Mouse (Mus musculus): ENCODE results near the gene Lrp6. TPM values are rescaled to one million over a fixed set of nuclear protein-coding genes. Genes with fewer than 3 reads are reported as not detected.

The Lrp6 gene
- polyA plus RNA-seq, 1 experiment from 2014 or later, result 32.8 TPM

DNA sequence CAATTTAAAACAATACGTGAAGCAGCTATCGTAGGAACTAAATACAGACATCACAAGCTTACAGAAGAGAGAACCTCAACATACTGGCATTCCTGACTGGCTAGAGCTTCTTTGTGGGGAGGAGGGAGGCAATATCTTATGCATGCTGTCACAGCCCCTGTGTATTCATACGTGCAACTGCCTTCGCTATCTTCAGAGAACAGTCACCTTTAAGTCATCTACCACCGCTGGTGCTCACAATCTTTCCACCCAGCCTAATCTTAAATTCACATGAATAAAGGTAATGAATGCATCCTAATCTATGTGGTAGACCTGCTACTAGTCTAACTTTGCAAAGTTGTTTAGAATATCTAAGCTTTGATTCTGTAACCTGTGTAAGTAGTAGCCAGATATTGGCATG lies 40.5 kb downstream of the Lrp6 start:
- H3K4me1 ChIP-seq (ENCODE audit: control insufficient read depth, insufficient read depth, low read length), result peaks cover 18% of the 10 kb centered on the region
- H3K9ac ChIP-seq (ENCODE audit: low read length), result no peak overlapping the region
- H3K4me3 ChIP-seq (ENCODE audit: low read depth, low read length), result no peak overlapping the region
- no peaks in the 10 kb centered on the region for H3K36me3 ChIP-seq (ENCODE audit: control insufficient read depth, insufficient read depth, low read length)
- DNase-seq (ENCODE audit: low spot score), result no peak
- no peaks in the 10 kb centered on the region; the same call in 1 of the 2 replicates for H3K9me3 ChIP-seq (ENCODE audit: control insufficient read depth, low read length)
- no peak for ATAC-seq (ENCODE audit: insufficient number of reproducible peaks, low FRiP score, low TSS enrichment, low read depth)
- no peak overlapping the region for H3K4me2 ChIP-seq (ENCODE audit: low read depth, severe bottlenecking)
- WGBS, result 98% methylated on average over 5 of the region's 5 CpGs
- no peaks in the 10 kb centered on the region for H3K27me3 ChIP-seq (ENCODE audit: control insufficient read depth, insufficient read depth, low read length)
- H3K27ac ChIP-seq (replicated peaks; ENCODE audit: low read depth, low read length), result no peak overlapping the region

DNA sequence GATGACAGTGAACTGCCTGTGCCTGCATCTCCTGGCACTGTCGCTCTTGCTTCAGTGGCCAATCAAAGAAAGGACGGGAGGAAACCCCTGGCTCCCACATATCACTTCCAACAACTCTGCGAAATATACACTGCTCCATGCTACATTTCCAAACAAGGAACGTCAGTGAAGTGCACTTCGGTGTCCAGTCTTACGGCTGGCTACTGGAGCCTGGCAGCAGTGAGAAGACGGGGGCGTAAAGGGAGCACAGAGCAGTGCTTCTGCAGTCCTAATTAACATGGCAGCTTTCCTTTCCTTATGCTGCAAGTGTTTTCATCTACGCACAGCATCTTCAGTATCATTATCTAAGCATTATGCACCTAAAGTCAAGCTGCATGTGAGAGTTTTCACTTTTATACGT lies 45.4 kb downstream of the Lrp6 start:
- no peak overlapping the region for H3K9ac ChIP-seq (ENCODE audit: low read length)
- 81% methylated on average over 10 of the region's 10 CpGs for WGBS
- ATAC-seq (ENCODE audit: insufficient number of reproducible peaks, low FRiP score, low TSS enrichment, low read depth) (no peak), DNase-seq (ENCODE audit: low spot score) (no peak)
- H3K27ac ChIP-seq (replicated peaks; ENCODE audit: low read depth, low read length), result no peak overlapping the region
- H3K36me3 ChIP-seq (ENCODE audit: control insufficient read depth, insufficient read depth, low read length), result 0 out of 2 replicates have a peak, but pooled peaks cover 5% of the 10 kb centered on the region
- H3K4me3 ChIP-seq (ENCODE audit: low read depth, low read length), result no peak overlapping the region
- H3K4me2 ChIP-seq (ENCODE audit: low read depth, severe bottlenecking), result no peak overlapping the region
- peaks cover 9% of the 10 kb centered on the region for H3K4me1 ChIP-seq (ENCODE audit: control insufficient read depth, insufficient read depth, low read length)
- no peaks in the 10 kb centered on the region for H3K9me3 ChIP-seq (ENCODE audit: control insufficient read depth, low read length)
- no peaks in the 10 kb centered on the region for H3K27me3 ChIP-seq (ENCODE audit: control insufficient read depth, insufficient read depth, low read length)

DNA sequence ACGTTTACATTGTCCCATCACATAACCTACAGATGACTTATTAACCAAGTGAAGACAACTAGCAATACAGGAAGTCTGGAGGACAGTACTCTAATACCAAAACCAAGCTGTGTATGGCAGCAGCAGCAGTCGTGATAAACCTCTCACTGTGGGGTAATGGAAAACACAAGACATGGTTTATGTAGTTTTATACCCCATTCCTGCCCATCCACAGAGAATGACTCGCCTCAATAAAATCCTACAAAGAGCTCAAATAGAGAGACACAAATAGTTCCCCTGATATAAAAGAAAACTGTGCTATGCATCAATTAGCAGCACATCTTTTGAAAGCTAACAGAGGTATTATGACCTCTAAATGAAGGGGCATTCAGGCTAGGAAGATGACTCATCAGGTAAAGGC lies 45.9 kb downstream of the Lrp6 start:
- ATAC-seq (ENCODE audit: insufficient number of reproducible peaks, low FRiP score, low TSS enrichment, low read depth) (no peak), DNase-seq (ENCODE audit: low spot score) (no peak)
- Histone ChIP-seq H3K4me3 (ENCODE audit: low read depth, low read length) (no peak overlapping the region), H3K27me3 (ENCODE audit: control insufficient read depth, insufficient read depth, low read length) (no peaks in the 10 kb centered on the region), H3K9me3 (ENCODE audit: control insufficient read depth, low read length) (no peaks in the 10 kb centered on the region), H3K9ac (ENCODE audit: low read length) (no peak overlapping the region), H3K4me1 (ENCODE audit: control insufficient read depth, insufficient read depth, low read length) (peaks cover 14% of the 10 kb centered on the region), H3K27ac (replicated peaks; ENCODE audit: low read depth, low read length) (no peak overlapping the region), H3K36me3 (ENCODE audit: control insufficient read depth, insufficient read depth, low read length) (0 out of 2 replicates have a peak, but pooled peaks cover 5% of the 10 kb centered on the region), H3K4me2 (ENCODE audit: low read depth, severe bottlenecking) (no peak overlapping the region)
- 66% methylated on average over 3 of the region's 3 CpGs for WGBS

DNA sequence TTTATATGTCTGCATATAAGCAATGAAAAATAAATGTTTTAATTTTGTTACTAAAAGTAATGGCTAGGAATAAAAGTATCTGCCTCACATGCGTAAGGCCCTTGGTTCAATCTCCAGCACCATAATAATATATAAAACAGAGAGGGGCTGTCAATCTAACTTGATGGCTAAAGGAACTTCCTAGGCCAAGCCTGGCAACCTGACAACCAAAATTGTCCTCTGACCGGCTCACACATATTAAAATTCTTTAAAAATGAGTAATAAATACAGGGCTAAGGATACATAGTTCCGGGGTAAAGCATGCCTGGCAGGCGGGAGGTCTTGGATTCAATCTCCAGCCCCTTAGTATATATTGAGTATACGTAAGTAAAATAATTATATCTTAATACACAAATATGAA lies 48.3 kb downstream of the Lrp6 start:
- Histone ChIP-seq H3K4me3 (ENCODE audit: low read depth, low read length) (no peak overlapping the region), H3K4me1 (ENCODE audit: control insufficient read depth, insufficient read depth, low read length) (peaks cover 19% of the 10 kb centered on the region), H3K9ac (ENCODE audit: low read length) (no peak overlapping the region), H3K4me2 (ENCODE audit: low read depth, severe bottlenecking) (no peak overlapping the region), H3K36me3 (ENCODE audit: control insufficient read depth, insufficient read depth, low read length) (0 out of 2 replicates have a peak, but pooled peaks cover 5% of the 10 kb centered on the region), H3K27ac (replicated peaks; ENCODE audit: low read depth, low read length) (no peak overlapping the region), H3K9me3 (ENCODE audit: control insufficient read depth, low read length) (no peaks in the 10 kb centered on the region), H3K27me3 (ENCODE audit: control insufficient read depth, insufficient read depth, low read length) (no peaks in the 10 kb centered on the region)
- WGBS, result 93% methylated on average over 5 of the region's 5 CpGs
- DNase-seq (ENCODE audit: low spot score), result peak; percentile 4
- ATAC-seq (ENCODE audit: insufficient number of reproducible peaks, low FRiP score, low TSS enrichment, low read depth), result no peak

- no peak for ATAC-seq (ENCODE audit: insufficient number of reproducible peaks, low FRiP score, low TSS enrichment, low read depth)
- 63% methylated on average over 4 of the region's 4 CpGs for WGBS
Measured at GRCm38 (mm10) chr6:134517141-134517540, 49.6 kb downstream of the Lrp6 start.

DNA sequence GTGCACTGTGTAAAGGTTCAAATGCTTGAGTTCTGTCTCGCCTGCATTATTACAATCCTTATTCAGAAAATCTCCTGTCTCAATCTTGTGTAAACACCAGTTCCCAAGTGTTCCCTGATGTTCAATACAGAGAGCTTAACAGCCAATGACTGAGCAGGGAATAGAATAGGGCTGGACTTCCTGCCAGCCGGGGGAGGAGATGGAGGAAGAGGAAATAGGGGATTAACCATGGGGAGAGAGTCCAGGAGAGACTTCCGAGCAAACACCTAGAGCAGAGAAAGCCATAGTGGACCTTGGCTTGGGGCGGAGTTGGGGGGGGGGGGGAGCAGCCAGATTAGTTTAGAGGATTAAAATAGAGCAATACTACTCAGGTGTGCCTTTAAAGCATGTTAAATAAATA lies 51.3 kb downstream of the Lrp6 start:
- H3K27ac ChIP-seq (replicated peaks; ENCODE audit: low read depth, low read length), result 0 out of 2 replicates have a peak overlapping the region, but pooled peaks have one; percentile 14
- H3K9me3 ChIP-seq (ENCODE audit: control insufficient read depth, low read length), result no peaks in the 10 kb centered on the region
- no peaks in the 10 kb centered on the region for H3K27me3 ChIP-seq (ENCODE audit: control insufficient read depth, insufficient read depth, low read length)
- DNase-seq (ENCODE audit: low spot score), result no peak
- 0 out of 2 replicates have a peak, but pooled peaks cover 5% of the 10 kb centered on the region for H3K36me3 ChIP-seq (ENCODE audit: control insufficient read depth, insufficient read depth, low read length)
- H3K4me3 ChIP-seq (ENCODE audit: low read depth, low read length), result no peak overlapping the region
- H3K4me1 ChIP-seq (ENCODE audit: control insufficient read depth, insufficient read depth, low read length), result peaks cover 27% of the 10 kb centered on the region
- WGBS, result 60% methylated on average over 4 of the region's 4 CpGs
- H3K9ac ChIP-seq (ENCODE audit: low read length), result no peak overlapping the region
- no peak for ATAC-seq (ENCODE audit: insufficient number of reproducible peaks, low FRiP score, low TSS enrichment, low read depth)
- no peak overlapping the region for H3K4me2 ChIP-seq (ENCODE audit: low read depth, severe bottlenecking)

More at GRCm38 (mm10) chr6:134517141-134517540, 49.6 kb downstream of the Lrp6 start:
- Histone ChIP-seq H3K36me3 (ENCODE audit: control insufficient read depth, insufficient read depth, low read length) (0 out of 2 replicates have a peak, but pooled peaks cover 5% of the 10 kb centered on the region), H3K4me2 (ENCODE audit: low read depth, severe bottlenecking) (no peak overlapping the region), H3K9ac (ENCODE audit: low read length) (no peak overlapping the region), H3K4me1 (ENCODE audit: control insufficient read depth, insufficient read depth, low read length) (peaks cover 19% of the 10 kb centered on the region), H3K27ac (replicated peaks; ENCODE audit: low read depth, low read length) (no peak overlapping the region), H3K27me3 (ENCODE audit: control insufficient read depth, insufficient read depth, low read length) (no peaks in the 10 kb centered on the region), H3K9me3 (ENCODE audit: control insufficient read depth, low read length) (no peaks in the 10 kb centered on the region), H3K4me3 (ENCODE audit: low read depth, low read length) (no peak overlapping the region)
- peak; percentile 18 for DNase-seq (ENCODE audit: low spot score)

GRCm38 (mm10) chr6:134513896-134514510 lies 52.8 kb downstream of the Lrp6 start:
- H3K36me3 ChIP-seq (ENCODE audit: control insufficient read depth, insufficient read depth, low read length), result no peaks in the 10 kb centered on the region
- no peaks in the 10 kb centered on the region for H3K27me3 ChIP-seq (ENCODE audit: control insufficient read depth, insufficient read depth, low read length)
- no peak overlapping the region for H3K27ac ChIP-seq (replicated peaks; ENCODE audit: low read depth, low read length)
- H3K4me1 ChIP-seq (ENCODE audit: control insufficient read depth, insufficient read depth, low read length), result peaks cover 27% of the 10 kb centered on the region
- ATAC-seq (ENCODE audit: insufficient number of reproducible peaks, low FRiP score, low TSS enrichment, low read depth) (no peak), DNase-seq (ENCODE audit: low spot score) (no peak)
- no peaks in the 10 kb centered on the region for H3K9me3 ChIP-seq (ENCODE audit: control insufficient read depth, low read length)
- no peak overlapping the region for H3K4me3 ChIP-seq (ENCODE audit: low read depth, low read length)
- no peak overlapping the region for H3K4me2 ChIP-seq (ENCODE audit: low read depth, severe bottlenecking)
- H3K9ac ChIP-seq (ENCODE audit: low read length), result no peak overlapping the region
- 90% methylated on average over 3 of the region's 3 CpGs for WGBS

GRCm38 (mm10) chr6:134513011-134513410 lies 53.8 kb downstream of the Lrp6 start:
- H3K9me3 ChIP-seq (ENCODE audit: control insufficient read depth, low read length), result no peaks in the 10 kb centered on the region
- no peaks in the 10 kb centered on the region for H3K36me3 ChIP-seq (ENCODE audit: control insufficient read depth, insufficient read depth, low read length)
- ATAC-seq (ENCODE audit: insufficient number of reproducible peaks, low FRiP score, low TSS enrichment, low read depth) (no peak), DNase-seq (ENCODE audit: low spot score) (no peak)
- no peaks in the 10 kb centered on the region for H3K27me3 ChIP-seq (ENCODE audit: control insufficient read depth, insufficient read depth, low read length)
- no peak overlapping the region for H3K4me3 ChIP-seq (ENCODE audit: low read depth, low read length)
- H3K4me1 ChIP-seq (ENCODE audit: control insufficient read depth, insufficient read depth, low read length), result peaks cover 25% of the 10 kb centered on the region
- H3K4me2 ChIP-seq (ENCODE audit: low read depth, severe bottlenecking), result no peak overlapping the region
- H3K9ac ChIP-seq (ENCODE audit: low read length), result no peak overlapping the region
- H3K27ac ChIP-seq (replicated peaks; ENCODE audit: low read depth, low read length), result no peak overlapping the region
- 89% methylated on average over 6 of the region's 6 CpGs for WGBS

GRCm38 (mm10) chr6:134512478-134512877 lies 54.3 kb downstream of the Lrp6 start:
- H3K36me3 ChIP-seq (ENCODE audit: control insufficient read depth, insufficient read depth, low read length), result no peaks in the 10 kb centered on the region
- H3K27ac ChIP-seq (replicated peaks; ENCODE audit: low read depth, low read length), result no peak overlapping the region
- no peak overlapping the region for H3K9ac ChIP-seq (ENCODE audit: low read length)
- H3K4me3 ChIP-seq (ENCODE audit: low read depth, low read length), result no peak overlapping the region
- DNase-seq (ENCODE audit: low spot score), result no peak
- 62% methylated on average over 2 of the region's 2 CpGs for WGBS
- peaks cover 22% of the 10 kb centered on the region for H3K4me1 ChIP-seq (ENCODE audit: control insufficient read depth, insufficient read depth, low read length)
- ATAC-seq (ENCODE audit: insufficient number of reproducible peaks, low FRiP score, low TSS enrichment, low read depth), result no peak
- H3K9me3 ChIP-seq (ENCODE audit: control insufficient read depth, low read length), result no peaks in the 10 kb centered on the region
- H3K4me2 ChIP-seq (ENCODE audit: low read depth, severe bottlenecking), result no peak overlapping the region
- no peaks in the 10 kb centered on the region for H3K27me3 ChIP-seq (ENCODE audit: control insufficient read depth, insufficient read depth, low read length)
